Mouse (Mus musculus): ENCODE results near the gene Rpusd4.

Rpusd4 gene

DNA sequence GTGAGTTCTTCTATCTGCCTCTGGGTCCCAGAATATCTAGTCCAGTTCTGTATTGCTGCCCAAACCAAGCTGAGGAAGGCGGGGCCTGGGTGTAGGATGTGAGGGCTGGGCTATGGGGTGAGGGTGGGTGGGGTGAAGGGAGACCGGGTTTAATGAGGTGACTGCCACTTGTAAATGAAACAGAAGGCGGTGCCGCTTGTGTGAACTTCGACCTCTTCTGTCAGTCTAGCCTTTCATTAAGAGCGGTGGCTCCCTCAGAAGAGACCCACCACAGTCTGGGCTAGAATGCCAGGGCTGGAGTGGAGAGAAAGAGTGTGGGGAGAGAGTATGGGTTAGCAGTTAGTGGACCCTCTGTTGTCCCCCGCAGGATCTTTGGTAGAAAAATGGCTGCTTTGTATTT, 22.3 kb downstream of the Rpusd4 start:
- no peak for DNase-seq

DNA sequence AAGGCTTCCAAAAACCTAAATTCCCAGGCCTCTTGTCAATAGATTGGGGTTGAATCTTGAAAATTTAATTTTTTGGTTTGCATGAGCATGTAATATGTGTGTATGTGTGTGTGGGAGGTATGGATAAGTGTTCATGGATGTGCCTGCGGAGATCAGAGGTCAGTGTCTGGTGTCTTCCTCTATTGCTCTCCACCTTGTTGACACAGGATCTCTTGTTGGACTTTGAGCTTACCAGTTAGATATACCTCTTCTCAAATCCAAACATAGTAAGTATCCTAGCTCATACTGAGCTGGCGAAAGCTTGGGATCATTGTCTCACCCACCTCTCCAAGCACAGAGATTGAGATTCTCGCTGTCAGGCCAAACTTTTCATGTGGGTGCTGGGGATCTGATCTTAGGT, 22.8 kb downstream of the Rpusd4 start:
- no peak for DNase-seq

GRCm38 (mm10) chr9:35290916-35291315, 23.3 kb downstream of the Rpusd4 start:
- no peak for DNase-seq

DNA sequence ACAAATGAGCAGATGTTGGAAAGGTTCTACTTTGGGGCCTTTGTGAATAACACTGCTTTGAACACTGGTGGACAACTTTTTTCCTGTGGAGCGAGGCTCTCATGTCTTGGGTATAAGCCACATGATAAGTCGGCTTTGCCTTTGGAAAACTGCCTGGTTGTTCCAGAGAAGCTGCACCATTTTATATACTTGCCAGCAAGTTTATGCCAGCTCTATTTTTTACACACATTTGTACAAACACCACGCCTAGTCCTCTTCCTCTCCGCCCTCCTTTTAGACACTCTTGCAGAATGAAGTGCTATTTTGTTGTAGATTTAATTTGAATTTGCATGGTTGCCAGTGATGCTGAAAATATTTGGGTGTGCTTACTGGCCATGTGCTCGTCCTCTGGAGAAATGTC, 25.8 kb downstream of the Rpusd4 start:
- DNase-seq = peak; percentile 28

- no peak for DNase-seq
Observed at GRCm38 (mm10) chr9:35297791-35298190, 30.1 kb downstream of the Rpusd4 start.

DNA sequence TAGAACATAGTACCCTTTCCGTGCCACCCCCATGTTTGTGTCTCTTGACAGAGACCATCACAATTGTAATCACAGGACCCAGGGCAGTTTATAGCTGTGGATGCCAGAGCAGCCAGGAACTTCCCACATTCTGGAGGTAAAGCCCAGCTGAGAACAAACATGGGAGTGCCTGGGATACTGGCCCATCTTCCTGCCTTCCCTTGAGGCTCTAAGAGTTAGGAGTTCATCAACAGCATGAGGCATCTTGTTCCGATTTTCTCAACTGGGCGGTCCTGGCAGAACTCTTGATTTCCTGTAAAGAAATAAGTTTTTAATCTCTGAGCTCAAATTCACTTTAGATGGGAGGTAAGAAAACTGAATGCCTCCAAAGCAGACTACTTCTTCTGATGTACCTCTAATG, 34.5 kb downstream of the Rpusd4 start:
- no peak for DNase-seq

GRCm38 (mm10) chr9:35307461-35307860, 39.8 kb downstream of the Rpusd4 start:
- no peak for DNase-seq

DNA sequence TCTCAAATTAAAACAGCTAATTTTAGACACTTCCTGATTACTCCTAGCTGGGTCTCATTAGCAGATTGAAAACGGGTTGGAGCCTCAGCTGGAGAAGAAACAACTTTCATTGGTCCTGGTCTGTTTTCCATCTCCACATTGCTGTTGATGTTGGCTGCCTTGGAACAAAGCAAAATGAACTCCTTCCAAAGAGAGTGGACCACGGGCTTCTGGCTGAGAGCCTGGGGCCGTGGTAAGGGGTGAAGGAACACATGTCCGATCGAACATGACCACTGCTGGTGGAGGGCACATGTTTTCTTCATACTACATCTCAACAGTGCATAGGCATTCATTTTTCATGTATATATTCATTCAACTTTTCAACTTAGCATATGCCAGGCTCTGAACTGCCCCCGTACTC, 42.7 kb downstream of the Rpusd4 start:
- DNase-seq = no peak

DNA sequence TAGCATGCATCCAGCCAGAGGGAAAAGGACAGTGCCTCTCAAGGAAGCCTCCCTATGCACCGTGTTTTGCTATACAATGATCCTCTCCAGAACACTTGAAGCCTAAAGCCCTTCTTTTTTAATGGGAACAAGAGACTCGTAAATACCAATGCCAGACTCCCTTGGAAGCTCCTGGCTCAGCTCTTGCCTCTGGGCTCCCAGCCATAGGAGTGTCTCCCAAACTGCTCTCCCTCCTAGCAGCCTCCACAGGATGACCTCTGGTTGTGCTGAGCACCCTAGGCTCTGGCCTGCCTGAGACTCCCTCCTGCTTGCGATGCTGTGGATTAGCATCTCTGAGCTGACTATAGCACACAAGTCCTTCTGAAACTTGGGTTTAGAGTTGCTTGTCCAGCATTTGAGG, 44.9 kb downstream of the Rpusd4 start:
- peak; percentile 32 for DNase-seq

- no peak for DNase-seq
Observed at GRCm38 (mm10) chr9:35313601-35314000, 45.9 kb downstream of the Rpusd4 start.

DNA sequence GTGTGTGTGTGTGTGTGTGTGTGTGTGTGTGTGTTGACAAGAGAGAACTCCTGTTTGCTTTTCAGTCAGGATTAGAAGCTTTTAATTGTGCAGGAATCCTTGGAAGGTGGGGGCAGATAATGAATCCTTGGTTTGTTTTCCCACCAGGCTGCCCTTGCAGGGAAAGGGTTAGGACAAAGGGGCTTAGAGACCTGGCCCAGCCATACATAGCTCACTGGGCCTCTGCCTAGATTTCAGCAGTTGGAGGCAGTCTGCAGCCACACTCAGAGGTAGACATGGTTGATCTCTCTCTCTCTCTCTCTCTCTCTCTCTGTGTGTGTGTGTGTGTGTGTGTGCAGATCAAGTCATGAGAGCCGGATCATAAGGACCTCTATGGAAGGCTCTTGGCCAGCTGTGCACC, 46.6 kb downstream of the Rpusd4 start:
- no peak for DNase-seq

DNA sequence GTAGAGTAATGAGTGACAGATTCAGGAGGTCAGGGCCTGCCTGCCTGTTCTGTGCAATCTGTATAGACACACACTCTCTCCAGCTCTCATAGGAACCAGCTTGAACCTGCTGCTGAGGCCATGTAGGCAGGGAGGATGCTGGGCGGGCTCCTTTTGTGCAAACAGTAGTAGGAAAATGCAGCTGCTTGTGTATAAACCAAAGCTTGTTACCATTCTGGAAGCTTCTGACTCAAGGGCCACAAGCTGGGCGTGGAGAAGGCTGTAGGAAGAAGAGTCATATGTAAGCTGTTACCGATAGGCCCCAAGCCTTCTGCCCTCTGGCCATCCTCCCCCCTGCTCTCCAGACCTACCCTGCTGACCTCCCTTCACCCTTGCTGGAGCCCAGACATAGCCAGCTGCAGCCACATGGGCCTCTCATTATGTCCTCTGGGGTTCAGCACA, 49.1 kb downstream of the Rpusd4 start:
- DNase-seq = no peak

DNA sequence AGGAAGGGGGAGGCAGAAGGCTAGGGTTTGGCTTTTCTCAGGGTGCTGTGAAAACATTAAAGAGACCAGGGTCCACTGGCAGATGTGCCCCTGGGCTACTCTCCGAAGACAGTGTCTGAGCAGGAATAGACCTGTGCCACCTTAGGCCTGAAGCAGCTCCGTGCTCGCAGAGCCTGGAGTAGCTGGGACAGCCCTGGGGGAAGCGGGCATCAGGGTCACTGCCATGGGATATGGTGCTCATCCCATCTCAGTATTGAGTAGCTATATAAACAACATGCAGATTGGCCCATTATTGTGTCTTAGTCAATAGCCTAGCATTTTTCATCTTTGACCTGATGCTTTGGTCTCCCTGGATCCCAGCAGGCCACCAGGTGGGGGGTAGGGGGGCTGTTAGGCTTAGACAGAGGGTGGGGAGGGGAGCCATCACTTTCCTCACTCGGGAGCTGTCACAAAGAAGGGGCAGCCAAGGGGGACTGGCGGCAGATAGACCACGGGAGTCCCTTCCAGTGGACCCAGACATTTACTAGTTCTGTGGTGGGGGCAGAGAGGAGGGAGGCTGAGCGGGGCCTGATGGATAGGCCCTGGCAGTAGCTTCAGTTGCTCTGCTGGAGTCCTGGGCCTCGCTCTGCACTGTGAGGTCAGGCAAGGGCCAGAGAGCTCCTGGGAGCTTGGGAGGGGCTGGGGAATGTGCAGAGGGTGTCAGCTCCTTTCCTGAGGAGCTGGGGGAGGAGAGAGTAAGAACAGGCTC, 49.7 kb downstream of the Rpusd4 start:
- DNase-seq = no peak

DNA sequence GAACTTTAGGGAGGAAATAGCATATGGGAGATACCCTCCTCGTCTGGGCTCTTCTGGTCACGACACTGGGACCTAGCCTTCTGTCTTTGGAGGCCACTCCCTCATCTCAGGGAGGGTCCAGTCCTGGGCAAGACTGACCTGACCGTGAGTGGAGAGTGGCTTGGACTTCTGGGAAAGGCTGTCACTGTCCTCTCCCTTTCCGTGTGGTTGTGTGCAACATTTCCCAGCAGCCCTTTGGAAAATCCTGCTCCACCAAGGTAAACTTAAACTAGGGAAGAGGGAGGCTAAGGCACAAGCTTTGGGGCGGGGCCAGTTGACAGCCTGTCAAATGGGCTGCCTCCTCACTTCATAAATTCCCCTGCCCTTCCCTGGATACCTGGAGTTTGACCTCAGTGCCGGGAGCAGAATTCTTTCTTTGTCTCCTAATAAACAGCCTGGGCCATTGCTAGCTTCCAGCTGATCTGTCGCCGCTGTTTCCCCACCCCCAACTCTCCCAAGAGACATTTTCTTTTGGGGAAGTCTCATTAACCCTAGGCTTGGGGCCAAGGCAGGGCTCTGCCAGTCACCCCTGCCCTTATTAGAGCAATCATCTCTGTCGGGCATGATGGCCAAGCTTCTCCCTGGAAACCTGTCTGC, 51.0 kb downstream of the Rpusd4 start:
- peak; percentile 51 for DNase-seq

- no peak for DNase-seq
Observed at GRCm38 (mm10) chr9:35320288-35320687, 52.6 kb downstream of the Rpusd4 start.

GRCm38 (mm10) chr9:35323974-35324373, 56.3 kb downstream of the Rpusd4 start:
- no peak for DNase-seq

GRCm38 (mm10) chr9:35324571-35324970, 56.9 kb downstream of the Rpusd4 start:
- peak; percentile 46 for DNase-seq

- no peak for DNase-seq
Observed at GRCm38 (mm10) chr9:35326644-35327263, 59.1 kb downstream of the Rpusd4 start.
